Mouse (Mus musculus): ENCODE data around the gene Adamts6.

Gene Adamts6

DNA sequence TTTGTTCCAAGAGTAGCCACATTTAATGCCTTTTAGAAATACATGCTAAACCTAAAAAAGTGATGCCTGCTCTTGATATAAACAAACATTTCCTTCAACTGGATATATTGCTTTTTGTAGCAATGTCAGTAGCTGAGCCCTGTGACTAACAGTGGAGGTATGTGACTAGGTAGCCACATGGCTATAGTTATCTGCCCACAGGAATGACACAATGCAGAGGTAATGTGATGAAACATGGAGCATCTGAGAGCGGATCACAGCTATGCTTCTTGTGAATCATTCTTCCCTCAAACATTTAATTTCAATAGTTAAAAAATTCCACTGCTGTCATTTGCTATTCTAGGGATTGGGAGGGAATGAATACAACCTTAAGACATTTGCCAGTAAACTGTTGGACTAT, 172.7 kb downstream of the Adamts6 start:
- no peak for DNase-seq (ENCODE audit: low read depth, low spot score)

DNA sequence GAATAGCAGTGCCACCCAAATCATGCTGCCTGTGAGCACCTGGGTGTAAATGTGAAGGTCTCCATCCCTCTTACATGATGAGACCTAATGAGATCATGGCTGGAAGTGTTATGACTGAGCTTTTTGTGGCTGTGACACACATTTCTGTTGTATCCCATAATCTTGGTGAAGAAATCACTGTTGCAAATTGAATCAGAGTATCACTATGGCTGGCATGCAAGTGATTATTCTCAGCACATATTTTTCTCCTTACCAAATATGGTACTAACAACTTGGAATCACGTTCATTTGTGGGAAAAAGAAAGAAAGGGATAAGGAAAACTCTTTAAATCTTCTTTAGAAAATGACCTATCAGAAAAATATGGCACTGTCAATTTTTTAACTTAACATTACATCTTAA, 180.4 kb downstream of the Adamts6 start:
- no peak for DNase-seq (ENCODE audit: low read depth, low spot score)

DNA sequence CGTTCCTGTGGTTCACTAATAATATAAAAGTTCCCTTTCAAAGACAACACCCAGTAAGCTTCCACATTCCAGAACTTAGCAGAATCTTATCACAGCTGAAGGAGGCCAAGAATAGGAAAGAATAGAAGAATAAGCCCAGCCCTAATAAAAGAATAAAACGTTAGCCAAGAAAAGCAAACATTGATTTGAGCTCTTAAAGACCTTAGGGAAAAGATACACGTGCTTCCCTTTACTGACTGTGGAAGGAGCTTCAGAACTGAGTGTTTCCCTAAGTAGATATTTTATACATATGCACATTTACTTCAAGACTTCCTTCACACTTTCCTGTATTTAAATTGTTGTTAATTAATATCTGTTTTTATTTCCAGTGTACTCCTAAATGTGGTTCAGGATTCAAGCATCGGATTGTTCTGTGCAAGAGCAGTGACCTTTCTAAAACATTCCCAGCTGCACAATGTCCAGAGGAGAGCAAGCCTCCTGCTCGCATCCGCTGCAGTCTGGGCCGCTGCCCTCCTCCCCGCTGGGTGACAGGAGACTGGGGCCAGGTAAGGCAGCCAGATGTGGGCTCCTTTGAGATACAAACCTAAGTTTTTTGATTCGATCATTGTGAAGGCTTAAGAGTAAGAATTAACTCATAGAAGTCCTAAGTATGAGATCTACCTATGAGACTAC, 188.8 kb downstream of the Adamts6 start:
- no peak for DNase-seq (ENCODE audit: low read depth, low spot score)

DNA sequence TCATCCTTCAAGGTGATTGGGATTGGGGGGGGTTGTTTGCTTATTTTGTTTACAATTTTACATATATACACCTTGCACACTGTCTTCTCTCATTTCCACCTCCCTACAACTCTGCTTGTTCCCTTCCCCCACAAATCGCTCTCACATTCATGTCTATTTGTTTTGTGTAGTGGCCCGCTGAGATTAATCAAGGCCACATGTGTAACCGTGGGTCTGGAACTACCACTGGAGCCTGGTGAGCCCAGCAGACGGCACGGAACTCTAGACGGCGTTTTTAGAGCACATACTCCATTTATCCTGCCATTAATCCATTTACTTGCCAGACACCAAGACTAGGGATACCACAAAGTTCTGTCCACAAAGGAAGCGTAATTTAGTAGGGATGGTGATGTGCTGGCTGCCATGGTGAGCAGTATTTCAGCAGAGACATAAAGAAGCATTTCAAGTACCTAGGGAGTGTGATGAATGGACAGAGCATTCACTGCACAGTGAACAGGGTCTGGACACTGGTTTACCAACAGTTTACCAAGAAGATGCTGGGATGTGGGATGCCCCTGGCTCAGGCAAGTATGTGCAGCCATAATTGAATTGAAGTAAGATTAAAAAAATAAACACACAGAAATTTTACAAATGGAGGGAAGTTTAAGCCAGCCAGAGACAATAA, 194.9 kb downstream of the Adamts6 start:
- no peak for DNase-seq (ENCODE audit: low read depth, low spot score)

DNA sequence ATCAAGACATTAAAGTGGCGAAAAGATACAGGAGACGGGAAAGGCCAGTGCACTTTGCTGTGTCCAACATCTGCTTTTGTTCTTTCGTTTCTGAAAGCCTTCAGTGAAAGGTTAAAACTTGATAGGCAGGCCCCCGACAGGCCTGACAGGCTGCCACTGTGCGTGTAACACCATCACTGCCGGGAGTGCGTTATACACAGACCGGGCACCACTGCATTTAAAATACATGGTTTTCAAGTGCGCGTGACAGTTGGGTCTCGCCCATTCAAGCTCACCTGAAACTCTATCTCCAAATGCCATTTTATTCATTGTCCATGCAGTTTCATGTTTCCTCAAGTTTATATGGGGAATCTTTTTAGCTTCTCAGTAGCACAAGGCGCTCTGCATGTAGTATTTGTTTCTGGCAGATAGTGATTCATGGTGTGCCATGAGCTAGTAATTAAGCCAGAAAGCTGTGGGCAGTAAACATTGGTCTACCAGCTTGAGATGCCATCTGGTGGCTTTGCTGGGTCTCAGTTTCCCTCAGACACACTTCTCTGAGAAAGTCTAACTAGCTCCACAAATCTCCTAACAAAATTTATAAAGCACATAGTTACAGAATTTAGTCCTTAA, 195.6 kb downstream of the Adamts6 start:
- no peak for DNase-seq (ENCODE audit: low read depth, low spot score)

DNA sequence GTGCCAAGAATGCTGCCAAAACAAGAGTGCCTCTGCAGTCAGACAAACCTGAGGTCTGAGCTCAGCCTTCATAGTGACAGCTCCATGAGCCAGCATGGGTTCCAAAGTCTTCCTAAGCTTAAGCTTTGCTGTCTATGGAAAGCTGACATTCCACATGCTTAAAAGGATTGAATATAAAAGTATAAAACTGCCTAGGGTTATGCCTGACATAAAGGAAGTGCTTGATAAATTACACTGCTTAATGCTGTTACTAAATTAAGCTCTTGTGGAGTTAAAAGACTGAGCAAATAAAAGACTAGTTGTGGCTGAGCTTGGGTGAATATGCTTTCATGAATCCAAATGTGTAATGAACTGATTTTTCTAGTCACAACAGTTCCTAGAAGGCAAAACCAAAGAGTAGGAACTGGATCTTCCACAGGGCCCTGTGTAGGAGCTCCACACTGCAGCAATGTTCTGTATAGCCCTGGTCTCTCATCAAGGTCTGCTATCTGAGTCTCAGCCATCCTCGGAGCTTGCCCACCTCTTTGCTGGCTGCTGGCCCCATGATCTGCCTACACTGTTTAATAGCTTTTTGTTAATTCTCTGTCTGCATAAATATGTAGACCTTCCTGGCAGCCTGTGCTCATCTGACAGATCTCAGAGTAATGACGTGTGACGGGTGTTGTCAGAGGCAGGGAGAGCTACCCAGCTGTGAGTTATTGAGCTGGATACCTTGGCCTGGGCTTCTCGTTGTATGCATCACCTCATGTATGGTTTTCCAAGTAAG, 203.6 kb downstream of the Adamts6 start:
- no peak for DNase-seq (ENCODE audit: low read depth, low spot score)

DNA sequence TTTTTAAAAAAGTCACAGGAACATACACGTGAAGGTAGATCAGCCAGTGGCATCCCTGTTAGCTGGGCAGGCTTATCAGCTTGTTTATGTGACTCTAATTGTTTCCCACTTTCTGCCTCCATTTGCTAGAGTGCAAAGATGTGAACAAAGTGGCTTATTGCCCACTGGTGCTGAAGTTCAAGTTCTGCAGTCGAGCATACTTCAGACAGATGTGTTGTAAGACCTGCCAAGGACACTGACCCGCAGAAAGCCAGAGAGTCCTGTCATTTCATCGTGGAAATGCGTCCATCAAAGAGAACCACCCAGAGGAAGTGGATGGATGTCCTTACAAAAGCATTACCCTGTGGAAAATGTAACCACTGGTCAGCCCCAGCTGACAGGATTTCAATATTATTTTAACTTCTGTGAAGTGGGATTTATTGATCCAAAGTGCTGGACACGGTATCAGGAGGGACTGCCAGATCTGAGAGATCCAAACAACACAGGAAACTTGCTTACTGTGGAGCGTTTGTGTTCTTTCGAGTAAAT, 205.9 kb downstream of the Adamts6 start:
- DNase-seq (ENCODE audit: low read depth, low spot score) = no peak

DNA sequence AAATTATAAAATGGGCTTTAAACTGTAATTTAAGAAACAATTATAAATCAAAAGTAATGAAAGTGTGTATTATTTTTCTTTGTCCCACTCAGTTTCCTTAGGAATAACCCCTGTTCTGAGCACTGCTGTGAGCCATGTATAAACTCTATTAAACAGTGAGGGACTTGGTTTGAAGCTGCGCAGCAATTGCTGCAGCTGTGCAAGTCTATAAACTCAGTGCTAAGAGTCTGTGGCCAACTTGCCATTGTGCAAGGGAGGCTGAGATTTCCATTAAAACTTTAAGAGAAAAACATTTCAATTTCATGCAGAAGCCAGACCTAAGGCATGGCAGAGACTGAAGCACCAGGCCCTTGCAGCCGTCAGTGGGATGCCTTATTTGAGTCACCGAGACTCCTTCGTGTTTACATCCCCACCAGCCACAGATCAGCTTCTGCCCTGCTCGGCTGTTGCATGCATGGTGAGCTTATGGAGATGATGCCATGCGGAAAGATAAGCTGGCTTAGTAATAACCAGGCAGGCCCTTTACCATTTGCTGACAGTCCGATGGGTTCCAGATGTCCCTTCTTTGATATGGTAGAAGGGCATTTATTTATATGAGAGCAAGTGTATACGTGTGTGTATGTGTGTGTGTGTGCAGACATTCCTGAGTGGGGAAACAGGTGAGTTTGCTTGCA, 206.7 kb downstream of the Adamts6 start:
- DNase-seq (ENCODE audit: low read depth, low spot score) = no peak

DNA sequence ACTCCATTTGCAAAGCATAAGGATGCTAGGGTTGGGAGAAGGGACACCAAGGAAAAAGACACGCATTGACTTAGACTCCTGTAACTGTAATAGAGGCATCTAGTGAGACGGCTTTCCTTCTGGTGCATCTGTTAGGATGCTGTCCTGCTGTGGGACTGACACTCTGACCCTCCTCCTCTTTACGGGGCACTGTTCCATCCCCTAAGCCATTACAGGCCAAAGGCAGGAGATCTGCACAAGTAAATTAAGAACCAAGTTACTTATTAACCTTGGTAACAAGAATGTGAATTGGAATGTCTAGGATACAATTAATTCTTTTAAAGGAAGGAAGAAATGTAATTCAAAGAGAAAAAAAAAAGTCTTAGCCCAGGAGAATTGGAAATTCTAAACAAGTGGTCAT, 210.0 kb downstream of the Adamts6 start:
- DNase-seq (ENCODE audit: low read depth, low spot score) = no peak

DNA sequence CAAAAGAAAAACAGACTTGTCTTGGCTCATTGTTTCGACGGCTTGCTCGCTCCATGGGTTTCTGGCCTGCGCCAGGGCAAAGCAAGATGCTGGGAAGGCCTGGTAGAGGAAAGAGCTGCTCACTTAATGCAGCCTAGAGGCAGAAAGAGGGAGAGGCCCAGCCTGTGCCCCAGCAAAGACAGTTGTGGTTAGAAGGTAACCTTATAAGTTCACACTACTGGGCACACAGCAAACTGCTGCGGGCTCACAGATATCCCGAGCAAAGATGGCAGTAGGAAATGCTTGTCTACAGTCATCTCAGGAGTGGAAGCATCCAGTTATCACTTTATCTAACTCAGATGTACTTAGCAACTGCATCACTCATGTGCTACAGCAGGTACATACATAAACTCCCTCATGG, 211.0 kb downstream of the Adamts6 start:
- no peak for DNase-seq (ENCODE audit: low read depth, low spot score)

DNA sequence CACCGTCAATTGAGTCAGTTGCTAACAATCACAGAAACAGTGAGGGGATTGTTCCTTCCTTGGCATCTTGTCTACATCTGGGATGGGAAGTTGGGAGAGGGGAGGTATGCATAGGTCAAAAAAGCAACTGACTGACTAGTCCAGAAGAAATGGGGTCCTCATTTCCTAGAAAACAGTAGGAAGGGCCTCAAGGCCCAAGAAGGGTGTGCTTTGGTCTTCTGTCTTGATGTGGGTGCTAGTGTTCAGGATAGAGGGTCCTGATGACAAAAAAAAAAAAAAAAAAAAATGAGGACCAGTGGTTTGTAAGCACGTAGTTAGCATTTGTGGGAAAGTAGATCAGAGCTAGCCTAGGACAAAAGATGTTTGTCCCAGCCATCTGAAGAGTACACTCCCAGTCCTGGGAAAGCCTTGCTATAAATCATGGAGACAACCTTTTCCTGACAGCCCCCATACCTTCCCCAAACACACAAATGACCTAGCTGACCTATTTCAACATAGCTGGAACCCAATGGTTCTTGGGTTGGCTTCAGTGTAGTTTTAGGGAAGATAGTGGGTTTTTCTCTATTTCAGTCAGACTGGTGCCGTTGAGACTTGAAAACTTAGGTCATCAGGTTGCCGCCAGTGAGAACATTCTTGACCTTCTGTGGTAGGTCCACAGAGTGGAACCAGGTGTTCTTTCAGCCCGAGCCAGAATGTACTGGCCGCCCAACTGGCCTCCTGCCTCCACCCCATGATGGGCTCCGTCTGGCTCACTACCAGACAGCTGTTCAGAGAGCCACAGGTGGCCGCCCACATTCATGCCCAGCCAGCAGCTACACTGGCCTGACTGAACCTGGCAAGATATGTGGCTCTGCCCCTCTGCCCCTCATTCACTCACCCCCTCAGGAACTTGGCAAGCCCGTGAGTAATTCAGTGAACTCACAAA, 211.7 kb downstream of the Adamts6 start:
- DNase-seq (ENCODE audit: low read depth, low spot score) = no peak

DNA sequence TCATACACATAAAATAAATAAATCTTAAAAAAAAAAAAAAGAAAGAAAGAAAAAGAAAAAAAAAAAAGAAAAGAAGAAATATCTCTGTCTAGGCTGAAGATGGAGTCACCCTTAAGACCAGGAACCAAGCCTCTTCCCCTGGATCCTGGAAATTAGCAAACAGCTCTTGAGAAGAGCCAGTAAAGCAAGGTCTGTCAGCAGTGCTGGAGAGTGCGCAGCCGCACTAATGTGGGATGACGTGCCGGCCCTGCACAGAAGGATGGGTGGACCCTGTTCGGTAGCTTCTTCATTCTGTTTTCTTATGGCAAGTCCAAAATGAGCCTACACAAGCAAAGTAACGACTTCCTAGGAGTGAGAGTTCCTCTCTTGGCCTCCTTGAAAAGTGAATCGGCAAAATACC, 214.8 kb downstream of the Adamts6 start:
- DNase-seq (ENCODE audit: low read depth, low spot score) = no peak

DNA sequence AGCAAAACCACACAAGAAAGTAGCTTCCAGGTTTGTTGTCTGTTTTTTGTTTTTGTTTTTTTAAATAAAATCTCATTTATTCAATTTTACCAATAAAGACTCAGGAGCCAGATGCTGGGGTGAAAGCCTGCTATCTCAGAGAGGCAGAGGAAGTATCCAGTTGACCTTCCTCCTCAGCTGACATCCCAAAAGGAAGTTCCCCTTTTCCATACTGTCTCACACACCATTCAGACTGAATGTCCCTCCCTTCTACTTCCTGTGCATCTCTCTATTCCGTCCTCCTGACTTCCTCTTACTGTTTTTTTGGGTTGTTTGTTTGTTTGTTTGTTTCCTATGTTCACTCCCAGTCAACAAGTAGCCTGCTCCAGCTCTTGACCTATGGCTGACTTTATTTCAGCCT, 216.4 kb downstream of the Adamts6 start:
- no peak for DNase-seq (ENCODE audit: low read depth, low spot score)

DNA sequence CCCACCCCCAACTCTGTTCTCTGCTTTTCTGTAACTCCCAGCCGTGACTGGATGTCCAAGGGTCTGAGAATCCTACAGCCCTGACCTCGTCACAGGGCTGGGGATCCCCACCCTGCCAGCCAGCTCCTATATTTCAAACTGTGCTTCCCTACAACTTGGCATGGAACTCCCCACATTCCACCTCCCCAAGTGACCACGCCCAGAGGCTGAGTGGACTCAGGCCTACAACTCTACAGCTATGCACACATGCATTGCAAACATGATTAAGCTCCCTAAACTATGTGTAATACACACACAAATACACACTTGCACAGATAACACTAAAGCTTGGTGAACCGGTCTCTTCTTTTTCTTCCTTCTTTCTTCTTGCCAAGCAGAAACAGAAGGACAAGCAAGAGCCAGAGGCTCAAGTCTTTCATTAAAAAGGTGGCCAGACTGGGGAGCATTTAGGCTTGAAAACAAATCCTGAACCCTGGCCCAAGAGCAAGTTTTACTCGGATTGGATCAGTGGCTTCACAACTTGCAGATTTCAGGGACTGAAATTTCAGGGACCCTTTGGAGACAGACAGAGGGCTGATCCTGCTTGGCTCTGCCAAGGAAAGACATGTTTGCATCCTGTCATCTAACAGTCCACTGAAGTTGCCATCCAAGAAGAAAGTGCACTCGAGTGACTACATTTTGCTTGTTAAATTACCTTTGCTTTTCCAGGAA, 218.7 kb downstream of the Adamts6 start:
- DNase-seq (ENCODE audit: low read depth, low spot score) = no peak

DNA sequence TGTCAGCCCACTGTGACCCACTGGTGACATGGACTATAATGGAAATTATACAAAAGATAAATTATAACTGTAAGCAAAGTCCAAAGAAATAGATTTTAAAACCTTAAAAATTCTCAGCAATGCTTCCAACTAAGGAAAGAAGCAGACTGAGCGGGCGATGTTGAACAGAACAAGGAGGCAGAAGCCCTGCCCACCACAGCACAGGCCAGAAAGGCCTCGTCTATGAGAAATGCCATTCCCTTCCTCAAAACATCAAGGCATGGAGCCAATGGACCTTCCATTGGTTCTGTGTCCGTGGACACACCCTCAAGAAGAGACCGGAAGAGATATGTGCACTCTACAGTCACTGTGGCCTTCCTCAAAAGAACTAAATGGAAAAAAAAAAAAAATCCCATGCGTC, 220.0 kb downstream of the Adamts6 start:
- no peak for DNase-seq (ENCODE audit: low read depth, low spot score)

DNA sequence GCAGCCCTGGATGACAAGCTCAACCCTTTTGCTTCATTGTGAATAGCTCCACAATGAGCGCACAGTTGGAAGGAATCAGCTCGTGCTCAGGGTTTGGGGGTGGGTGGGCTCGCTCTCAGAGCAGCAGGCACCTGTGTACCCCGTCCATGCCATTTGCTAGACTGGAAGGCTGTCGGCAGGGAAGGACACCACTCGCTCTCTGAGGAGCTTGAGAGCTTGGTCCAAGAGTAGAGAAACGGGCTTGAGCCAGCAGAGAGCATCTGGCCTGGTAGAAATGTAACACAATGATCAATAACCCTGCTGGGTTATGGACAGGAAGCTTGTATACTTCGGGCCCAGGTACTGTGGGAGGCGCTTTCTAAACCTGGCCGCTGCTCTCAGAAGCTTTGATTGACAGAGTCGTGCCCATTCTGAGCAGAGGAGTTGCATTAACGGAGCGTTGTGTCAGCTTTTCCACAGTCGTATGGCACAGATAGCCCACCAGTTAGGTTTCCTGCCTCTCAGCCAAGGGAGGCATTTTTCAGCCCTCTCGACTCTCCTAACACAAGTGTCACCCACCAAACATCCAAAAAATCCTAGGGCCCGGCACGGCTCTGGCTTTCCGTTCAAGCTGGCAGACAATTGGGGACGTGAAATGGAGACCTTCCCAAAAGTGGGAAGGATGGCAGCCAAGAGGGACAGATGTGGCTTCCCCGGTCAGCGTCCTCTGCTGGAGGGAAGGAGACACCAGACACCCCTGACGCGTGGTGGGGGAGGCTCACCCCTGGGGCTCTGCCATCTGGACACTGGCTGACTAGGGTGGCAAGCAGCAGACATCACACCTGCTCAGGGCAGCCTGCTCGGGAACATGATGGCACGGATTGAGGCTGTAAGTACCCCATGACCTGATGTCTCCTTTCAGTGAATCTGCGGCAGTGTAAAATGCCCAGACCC, 222.2 kb downstream of the Adamts6 start:
- DNase-seq (ENCODE audit: low read depth, low spot score) = no peak

DNA sequence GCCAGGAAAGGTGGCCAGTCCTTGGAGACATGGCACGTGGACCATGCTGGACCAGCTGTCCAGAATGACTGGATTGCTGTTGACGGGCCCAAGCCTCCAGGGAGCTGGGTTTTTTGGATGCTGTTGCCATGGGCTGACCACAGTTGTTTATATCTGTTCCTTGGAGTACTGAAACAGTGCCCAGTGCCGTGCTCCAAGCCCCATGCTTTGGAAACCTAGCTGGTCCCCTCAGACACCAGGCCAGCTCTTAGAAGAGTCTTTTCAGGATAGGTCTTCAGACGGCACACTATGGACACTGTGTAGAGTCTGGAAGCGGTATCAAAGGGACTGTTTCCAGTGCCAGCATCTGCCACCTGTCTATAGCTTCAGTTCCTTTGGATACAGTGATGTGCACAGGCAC, 223.1 kb downstream of the Adamts6 start:
- no peak for DNase-seq (ENCODE audit: low read depth, low spot score)

DNA sequence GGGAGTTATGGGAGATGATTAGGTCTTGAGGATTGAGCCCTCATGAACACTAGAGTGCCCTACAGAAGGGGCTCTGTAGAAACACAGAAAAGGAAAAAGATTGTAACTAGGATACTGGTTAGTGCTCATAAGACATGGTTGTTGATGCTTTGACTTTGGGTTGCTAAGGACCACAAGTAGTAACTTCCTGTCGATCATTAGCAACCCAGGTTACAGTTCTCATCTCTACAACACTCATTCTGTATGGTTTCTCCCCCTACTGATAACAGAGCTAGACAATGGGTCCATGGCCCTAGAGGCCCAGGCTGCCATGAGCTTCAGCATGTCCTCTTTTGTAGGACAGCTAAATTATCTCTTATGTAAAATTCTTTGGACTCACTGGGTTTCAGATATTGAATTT, 227.4 kb downstream of the Adamts6 start:
- DNase-seq (ENCODE audit: low read depth, low spot score) = no peak

DNA sequence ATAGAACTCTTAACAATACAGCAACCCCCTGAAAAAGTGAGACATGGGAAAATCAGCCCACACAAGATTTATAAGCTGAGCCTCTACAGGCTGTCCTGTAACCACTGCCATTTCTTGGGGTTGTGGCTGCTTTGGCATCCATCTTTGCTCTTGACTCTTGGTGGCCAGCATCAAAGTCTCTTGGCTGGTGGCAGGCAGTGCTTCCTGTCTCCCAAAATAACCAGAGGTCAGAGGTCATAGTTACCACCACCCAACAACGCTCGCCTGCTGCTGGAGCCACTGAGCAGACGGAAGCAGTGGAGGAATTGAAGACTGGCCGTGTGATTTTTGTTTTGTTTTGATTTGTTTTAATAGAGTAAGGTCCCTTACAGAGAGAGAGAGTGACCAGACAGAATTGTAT, 228.5 kb downstream of the Adamts6 start:
- no peak for DNase-seq (ENCODE audit: low read depth, low spot score)
